Mouse (Mus musculus) naive thymus-derived CD4-positive, alpha-beta T cell, adult 2 months (primary cell): ENCODE results near the gene Far2.

Source experiments
- DNase-seq: peaks from one replicate; pipeline ENCODE4 v3.0.0-alpha.2; 2011; ENCODE audit warnings: low read depth

Gene Far2

GRCm38 (mm10) chr6:148046881-148047649 is at the start of gene Far2:
Gene Far2 (plus strand): TSS chr6:148047259.
- no peak for DNase-seq

DNA sequence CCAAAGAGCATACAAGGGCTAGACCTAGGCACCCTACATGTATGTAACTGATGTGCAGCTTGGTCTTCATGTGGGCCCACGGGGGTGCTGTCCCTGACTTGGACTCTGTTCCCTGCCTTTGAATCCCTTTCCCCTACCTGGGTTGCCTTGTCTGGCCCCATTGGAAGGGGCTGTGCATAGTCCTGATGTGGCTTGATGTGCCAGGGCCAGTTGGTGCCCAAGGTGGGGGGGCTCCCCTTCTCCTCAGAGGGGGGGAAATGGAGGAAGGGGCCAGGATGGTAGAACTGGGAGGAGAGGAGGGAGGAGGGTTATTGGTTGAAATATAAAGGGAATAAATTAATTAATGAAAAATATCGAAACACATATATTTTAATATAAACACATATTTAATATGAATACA is 46.6 kb upstream of the Far2 start:
- no peak for DNase-seq

DNA sequence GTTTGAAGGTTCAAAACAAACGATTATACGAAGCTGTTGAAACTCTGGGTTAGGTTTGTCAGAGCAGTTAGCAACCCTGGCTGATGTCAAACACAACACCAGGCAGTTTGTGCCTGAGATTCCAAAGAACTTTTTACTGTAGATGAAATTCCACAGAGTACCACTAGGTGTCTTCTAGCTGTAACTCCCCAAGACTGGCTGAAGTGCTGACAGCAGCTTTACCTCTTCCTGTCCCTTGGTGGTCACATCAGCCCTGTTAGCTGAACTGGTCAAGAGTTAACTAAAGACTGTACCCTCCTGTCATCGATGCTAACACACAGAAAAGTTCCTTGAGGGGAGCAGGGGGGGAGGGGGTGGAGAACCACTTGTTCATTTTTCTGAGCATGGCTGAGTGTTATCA is 46.0 kb upstream of the Far2 start:
- no peak for DNase-seq

DNA sequence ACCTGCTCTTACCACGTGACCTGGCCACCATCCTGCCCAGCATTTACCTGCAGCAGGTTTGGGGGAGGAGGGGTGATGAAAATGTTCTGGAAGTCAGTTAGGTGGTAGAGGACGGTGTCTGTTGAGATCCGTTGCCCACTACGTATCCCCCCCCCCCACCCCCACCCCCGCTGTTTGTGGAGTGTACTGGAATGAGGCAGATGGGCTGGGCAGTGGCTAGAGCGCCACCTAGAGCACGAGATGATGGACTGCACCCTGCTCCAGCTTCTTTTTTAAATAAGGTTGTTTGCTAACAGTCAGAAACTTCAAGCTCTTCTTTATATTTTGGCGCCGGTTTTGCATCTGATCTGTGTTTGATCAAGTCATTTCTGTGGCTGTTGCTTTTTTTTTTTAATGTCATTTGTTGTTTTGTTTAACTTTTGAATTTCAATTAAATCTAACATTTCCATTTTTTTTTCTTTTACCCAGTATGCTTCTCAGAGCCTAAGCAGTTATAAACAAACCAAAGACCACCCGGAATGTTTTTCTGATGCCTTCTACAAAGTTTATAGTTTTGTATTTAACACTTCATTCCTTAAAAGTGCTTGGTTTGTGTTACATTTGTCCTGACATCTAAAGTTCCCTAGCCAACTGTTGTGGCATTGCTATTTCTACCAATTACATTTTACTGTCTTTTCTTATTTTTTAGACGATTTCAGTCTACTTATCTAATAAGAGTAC is 40.8 kb upstream of the Far2 start:
- no peak for DNase-seq

DNA sequence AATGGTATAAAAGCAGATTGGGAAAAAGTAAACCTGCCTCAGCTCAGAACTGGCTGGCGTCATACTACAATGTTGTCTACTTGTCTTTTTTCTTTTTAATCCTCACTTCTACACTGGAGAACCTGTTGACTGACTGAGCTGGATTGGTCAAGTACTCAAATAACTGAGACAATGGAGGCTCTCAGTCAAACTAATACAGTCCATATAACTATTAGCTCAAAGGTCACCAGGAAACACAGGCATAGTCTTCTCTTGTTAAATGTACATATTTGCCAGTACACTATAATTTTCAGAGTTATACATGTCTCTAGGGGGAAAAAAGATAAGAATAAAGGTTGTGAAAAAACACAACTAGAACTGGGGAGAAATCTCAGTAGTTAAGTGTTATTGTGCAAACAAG is 6.3 kb upstream of the Far2 start:
- no peak for DNase-seq

DNA sequence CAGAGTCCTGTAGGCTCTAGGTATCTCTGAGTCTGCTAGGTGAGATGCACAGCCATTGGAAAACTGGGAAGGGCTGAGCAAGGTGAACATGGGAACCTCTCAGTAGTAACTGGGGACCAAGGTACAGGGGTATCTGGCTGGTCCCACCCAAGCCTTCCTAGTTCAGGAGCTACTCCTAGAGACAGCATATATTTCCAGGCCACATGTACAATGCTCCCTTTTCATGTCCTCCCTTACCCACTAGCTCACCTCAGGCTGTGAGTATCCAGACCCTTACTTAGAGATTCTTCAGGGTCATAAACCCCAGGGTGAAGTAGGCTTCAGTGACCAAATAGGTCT is 560 bp downstream of the Far2 start:
- DNase-seq, result no peak

DNA sequence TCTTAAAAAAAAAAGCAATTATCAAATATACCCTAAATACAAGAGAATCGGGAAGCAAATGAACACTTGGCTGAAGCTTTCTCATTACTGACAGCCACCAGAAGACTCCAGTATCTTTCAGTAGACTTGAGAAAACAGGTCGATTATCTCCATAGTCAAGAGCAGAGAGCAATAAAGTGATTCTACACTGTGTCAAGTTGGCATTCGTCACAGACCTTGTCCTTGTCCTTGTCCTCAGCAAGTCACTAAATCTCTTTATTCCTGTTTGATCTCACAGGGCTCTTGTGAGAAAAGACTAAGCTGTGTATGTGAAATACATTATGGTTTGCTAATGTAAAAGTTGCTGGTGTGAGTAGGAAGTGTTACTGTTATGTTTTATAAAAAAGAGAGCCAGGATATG is 16.1 kb downstream of the Far2 start:
- no peak for DNase-seq

DNA sequence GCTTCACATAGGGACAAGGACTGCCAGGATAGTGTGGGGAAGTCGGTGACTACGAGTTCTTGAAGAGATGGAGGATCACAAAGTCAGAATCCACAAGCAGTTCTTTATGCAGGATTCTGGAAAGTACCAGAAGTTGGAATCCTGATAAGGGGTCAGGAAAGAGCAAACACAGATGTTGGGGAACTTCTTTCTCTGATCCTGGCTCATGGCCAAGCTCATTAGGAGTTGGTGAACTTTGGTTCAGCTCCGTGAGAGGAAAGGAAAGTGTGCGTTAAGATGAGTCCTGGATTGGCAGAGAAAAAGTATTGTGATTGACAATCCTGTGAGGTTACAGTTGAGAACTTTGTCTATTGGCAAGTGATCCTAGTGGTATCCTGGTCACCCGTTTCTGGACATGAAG is 19.2 kb downstream of the Far2 start:
- no peak for DNase-seq

DNA sequence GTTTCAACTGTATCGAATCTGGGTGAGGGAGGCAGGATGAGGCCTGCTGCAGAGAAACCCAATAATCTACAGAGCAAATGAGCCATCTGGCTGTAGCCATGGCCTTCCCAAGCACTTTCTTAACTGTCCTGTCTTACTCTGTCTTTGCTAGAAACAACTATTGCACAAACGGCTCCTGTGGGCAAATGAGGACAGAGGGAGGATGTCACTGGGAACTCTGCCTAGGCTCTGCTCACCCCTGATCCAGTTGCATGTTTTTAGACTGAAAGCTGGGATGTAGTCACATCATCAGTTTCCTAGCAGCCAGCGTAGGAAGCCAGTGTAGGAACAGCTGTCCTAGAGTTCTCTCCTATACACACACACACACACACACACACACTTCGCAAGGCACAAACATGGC is 21.7 kb downstream of the Far2 start:
- DNase-seq, result no peak

GRCm38 (mm10) chr6:148073599-148073998 is 26.5 kb downstream of the Far2 start:
- no peak for DNase-seq

DNA sequence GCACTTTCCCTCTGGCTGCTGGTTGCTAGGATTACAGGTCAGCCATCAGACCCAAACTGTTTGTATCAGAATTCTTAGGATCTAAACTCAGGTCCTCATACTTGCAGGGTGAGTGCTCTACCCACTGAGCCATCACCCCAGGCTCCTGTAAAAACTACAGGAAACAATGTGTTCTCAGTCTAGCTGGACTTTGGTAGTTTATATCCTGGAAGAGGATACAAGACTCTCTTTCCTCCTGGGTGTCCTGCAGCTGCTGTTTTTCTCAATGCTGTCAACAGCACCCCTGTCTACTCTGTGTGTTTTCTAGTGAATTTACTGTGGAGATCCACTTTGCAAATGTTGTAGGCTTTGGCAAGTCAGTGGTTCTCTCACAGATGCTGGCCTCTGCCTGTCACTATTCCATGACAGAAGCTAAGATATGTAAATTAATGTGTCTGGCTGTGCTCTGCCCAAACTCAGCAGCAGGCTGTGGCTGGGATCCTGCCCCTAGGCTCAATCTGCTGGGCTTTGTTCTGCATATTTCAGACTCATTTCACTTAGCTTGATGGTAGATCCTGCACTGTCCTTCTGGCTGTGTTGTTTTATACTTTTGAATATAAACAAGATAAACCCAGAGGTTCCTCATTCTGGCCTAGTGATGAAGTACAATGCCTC is 27.3 kb downstream of the Far2 start:
- DNase-seq, result no peak

- no peak for DNase-seq
Measured at GRCm38 (mm10) chr6:148083864-148084263, 36.8 kb downstream of the Far2 start.

GRCm38 (mm10) chr6:148084403-148084802 is 37.3 kb downstream of the Far2 start:
- no peak for DNase-seq

DNA sequence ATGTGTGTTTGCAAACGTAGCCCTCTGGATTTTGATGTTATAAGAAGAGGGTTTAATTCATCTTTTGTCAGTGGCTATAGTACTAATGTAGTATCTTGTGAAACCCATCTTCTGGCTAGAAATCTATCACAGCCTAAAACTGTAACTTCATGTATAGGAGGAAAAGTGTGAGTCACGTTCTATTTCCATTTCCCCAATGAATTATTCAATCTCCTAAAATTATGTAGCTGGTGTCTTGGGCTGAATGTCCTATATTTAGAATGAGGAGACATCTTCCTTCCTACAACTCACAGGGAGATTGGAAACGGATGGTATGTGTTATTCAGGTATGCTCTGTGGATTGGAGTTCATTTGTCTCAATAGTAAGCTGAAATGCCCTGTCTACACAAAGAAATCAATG is 50.0 kb downstream of the Far2 start:
- DNase-seq, result no peak

DNA sequence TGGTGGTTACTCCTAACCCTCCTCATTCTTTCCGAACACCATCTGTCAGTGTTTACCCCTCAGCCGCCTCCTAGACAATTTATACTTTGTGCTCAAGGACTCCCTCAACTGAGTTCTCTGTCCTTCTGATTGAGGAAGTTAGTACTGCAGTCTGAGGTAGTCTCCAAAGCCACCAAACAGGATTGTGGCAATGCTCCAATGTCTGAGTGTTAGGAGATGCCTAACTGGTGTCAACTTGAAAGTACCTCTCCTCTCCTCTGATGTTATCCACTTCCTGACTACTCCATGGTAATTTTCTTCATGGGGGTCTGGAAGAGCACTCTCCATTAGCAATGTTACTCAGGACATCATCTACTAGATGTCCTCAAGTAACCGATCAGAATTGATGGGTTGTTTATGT is 54.9 kb downstream of the Far2 start:
- no peak for DNase-seq

DNA sequence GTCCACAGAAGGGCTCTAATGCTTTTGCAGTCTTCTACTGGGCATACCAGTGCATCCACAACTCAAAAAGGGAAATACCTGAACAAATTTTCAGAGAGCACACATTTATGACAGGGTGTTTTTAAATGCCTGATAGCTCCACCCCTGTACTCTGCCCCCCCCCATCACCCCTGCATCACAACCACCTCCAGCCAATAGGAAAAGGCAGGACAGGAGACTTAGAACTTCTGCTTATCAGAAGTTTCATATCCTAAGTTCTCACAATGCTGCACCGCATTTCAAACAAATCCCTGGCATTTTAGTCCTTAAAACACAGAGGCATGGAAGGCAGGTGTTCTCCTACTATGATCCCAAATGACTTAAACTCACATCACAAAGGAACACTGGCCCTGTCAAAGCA is 55.4 kb downstream of the Far2 start:
- no peak for DNase-seq

- no peak for DNase-seq
Measured at GRCm38 (mm10) chr6:148104212-148104611, 57.2 kb downstream of the Far2 start.

DNA sequence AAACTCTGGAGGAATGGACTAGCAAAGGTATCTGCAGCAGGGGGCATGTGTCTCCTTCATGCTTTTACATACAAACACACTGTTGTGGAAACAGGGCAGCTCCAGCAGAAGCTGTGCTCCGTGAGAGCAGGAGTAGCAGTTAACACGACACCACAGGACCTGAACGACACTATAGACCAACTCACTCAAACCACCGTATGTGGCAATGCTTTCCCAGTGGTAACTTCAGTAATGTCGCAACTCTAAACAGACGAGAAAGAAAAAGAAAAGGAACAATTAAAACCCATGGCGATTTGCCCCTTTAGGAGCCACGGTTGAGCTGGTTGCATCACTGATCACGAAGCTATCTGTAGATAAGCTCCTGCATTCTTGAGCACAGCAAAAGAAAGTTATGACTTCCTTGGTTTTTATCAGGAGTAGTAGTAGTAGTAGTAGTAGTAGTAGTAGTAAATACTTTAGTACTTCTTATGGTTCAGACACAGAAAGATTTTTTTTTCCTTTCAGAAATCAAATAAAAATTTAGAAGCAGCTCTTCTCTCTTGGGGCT is 58.7 kb downstream of the Far2 start:
- no peak for DNase-seq

GRCm38 (mm10) chr6:148108741-148109472 is 61.8 kb downstream of the Far2 start:
- no peak for DNase-seq

DNA sequence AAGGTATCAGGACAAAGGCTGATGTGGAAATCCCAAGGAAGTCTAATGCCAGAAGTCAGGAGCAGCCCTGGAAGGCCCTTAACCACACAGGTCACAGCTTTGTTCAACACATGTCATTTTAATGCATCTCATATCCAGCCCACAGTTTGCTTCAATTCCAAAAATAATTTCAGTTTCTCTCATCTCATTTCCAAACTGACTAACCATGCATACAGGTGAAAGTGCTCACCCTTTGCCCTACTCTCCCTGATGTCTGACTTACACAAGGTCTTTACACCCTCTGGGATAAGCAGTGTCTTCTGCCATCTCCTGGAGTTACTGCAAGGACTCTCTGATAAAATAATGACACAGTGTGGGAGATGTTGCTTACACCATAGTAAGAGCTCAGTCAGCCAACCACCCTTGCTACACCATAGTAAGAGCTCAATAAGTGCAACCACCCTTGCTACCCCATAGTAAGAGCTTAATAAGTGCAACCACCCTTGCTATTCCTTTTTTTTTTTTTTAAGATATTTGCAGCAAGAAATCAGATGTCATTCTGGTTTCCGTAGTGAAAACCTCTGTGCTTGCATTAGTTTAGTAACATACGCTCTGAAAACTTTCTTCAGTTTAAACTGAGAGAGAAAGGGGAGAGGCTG is 64.1 kb downstream of the Far2 start:
- no peak for DNase-seq

- DNase-seq, result no peak
Measured at GRCm38 (mm10) chr6:148116371-148116770, 69.3 kb downstream of the Far2 start.

- no peak for DNase-seq
Measured at GRCm38 (mm10) chr6:148116907-148117306, 69.8 kb downstream of the Far2 start.
